Mouse (Mus musculus) stomach, postnatal 0 days (tissue): ENCODE measurements around the gene Tpm3.

Experiments
- CTCF ChIP-seq: IDR thresholded peaks from 2 replicates; pipeline ENCODE4 v1.5.1; 2016; ENCODE audit warnings: antibody characterized with exemption, low read depth, mild to moderate bottlenecking, moderate library complexity
- EP300 ChIP-seq: optimal IDR thresholded peaks from 2 replicates; pipeline ENCODE3; 2016; ENCODE audit warnings: antibody characterized with exemption

- no peak for TF ChIP-seq EP300
- no peak for TF ChIP-seq CTCF
Measured at GRCm38 (mm10) chr3:90067851-90068250, 4.6 kb upstream of the Tpm3 start.
